Mouse (Mus musculus) CD4-positive, CD25-positive, alpha-beta regulatory T cell, adult 4 months (primary cell): ENCODE measurements around the gene Ceacam16. TPM values are rescaled to one million over a fixed set of nuclear protein-coding genes. Genes with fewer than 3 reads are reported as not detected.

Experiments
- ATAC-seq: one replicate; pipeline ENCODE4 v1.8.0; 2017
- polyA plus RNA-seq, 2 experiments: library from polyadenylated mRNA; unstranded; fragments of 100-300 nt; shearing (Covaris generic); gene quantifications; one replicate each; pipeline ENCODE4 v1.2.1; 2017

Ceacam16 gene
- polyA plus RNA-seq, result not detected

- ATAC-seq, result no peak
Measured at GRCm38 (mm10) chr7:19861199-19861598, at the start of gene Ceacam16. Ceacam16 (minus strand) TSS chr7:19861299.

DNA sequence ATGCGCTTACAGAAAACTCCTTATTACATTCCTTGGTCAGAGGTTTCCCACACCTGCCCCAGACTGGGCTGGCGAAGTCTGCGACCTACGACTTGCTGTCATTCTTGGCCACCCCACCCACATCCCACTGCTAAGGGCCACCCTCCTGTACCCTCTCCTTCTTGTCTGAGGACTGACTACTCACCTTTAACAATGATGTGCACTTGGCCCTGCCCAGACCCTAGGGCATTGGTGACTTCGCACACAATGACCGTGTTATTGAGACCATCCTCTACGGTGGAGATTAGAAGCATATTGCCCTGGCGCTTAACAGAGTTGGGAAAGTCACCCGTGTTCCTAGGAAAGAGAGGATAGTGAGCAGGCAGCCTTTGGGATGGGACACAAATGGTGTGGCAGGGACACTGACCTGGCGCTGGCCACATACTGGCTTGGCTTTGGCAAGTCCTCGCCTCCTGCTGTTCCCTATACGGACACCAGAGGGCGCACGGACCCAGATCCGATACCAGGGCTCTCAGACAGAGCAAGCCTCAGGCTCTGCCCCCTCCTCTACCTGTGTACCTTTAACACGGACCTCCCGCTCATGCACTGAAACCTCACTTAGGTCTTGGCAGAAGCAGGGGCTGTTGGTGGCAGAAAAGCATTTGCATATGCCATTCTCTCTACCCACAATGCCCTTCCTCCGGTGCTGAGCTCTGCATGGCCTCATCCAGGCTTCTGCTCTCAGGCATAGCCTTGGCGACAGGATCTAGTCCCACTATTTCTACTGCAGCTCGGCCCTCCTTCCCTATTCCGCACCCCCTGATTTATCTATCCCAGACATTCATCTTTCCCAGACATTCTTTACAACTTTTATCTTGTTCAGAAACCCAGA, 49.6 kb upstream of the Ceacam16 start:
- ATAC-seq, result peak; percentile 83

DNA sequence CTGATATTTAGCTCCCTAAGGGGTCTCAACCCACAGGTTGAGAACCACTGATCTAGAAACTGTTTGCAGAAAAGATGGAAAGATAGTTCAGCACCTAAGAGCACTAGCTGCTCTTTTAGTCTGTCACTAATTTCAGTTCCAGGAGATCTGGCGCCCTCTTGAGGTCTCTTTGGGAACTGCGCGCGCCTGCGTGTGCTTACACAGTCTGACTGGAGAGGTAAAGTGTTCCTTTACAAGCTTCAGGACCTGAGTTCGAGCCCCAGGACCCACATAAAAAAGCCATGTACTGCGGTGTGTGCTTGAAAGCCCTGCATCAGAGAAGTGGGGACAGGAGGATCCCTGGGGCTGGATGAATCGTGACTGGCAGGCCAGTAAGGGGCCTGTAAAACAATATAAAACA, 28.8 kb upstream of the Ceacam16 start:
- no peak for ATAC-seq

GRCm38 (mm10) chr7:19887849-19888248, 26.8 kb upstream of the Ceacam16 start, which contains the start of gene Ceacam19:
Ceacam19 (minus strand) TSS chr7:19887965.
- ATAC-seq, result no peak

DNA sequence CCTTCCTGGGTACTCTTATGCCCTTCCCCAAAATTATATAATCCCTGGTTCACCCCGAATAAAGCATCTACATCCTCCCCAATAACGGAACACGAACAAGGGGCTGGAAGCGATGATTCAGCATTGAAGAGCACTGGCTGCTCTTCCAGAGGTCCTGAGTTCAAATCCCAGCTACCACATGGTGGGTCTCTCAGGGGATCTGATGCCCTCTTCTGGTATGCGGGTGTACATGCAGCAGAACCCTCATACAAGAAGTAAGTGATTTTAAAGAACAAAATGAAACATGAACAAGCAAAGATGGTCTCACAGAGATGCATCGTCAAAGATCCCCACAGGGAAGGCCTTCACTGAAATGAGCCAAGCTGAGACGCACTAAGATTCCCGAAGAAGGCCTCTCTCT, 19.7 kb upstream of the Ceacam16 start:
- no peak for ATAC-seq

DNA sequence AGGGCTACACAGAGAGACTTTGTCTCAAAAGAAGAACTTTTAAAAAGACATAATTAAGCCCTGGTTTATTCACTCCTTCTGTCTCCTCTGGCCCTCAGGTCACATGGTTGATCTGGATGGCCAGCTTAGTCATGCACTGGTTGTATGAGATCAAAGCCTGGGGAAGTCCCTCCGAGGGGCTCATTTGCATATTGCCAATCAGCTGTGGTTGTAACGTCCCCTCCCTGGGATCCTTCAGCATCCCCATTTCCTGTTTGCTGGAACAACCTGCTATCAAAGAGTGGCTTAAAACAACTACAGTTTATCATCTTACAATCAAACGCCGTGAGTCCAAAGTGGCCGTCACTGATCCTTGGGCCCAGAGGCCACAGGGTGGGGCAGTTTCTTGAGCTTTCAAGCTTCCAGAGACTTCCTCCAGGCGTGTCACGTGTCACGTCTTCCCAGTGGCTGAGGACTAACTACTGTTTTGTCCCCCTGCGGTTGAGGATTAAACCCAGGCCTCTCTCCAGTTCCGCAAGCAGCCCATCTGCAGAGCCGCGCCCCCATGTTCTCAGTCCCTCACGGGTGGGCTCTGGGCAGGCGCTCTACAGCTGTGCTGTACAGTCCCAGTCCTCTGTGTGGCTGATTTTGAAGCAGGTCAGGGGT, 15.8 kb upstream of the Ceacam16 start:
- ATAC-seq, result peak; percentile 74

GRCm38 (mm10) chr7:19875948-19876682, 15.0 kb upstream of the Ceacam16 start:
- peak; percentile 70 for ATAC-seq

DNA sequence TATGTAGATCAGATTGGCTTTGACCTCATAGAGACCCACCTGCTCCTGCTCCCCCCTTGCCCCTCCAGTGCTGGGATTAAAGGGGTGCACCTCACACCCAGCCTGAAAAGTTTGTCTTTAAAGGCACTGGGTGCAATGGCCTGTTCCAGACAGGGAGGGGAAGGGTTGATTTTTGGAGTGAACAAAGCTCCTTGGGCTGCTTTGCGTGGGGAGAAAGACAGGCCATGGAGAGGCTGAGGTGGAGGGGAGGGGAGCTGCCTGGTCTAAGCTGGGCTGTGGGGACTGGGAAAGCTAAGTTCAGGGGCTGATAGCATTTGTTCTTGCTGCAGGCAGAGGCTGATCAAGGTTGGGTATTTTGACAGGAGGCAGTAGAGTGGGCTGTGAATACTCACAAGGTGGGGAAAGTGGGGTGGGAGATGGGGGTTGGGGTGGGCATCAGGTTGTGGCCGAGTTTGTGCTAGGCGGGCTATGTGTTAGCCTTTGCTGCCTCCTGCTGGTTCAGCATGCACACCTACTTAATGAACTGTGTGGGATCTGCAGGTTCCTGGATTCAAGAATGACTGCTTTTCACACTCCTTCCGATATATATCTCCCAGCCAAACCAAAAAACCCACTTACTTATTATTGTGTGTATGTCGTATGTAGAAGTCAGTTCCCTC, 11.0 kb upstream of the Ceacam16 start:
- no peak for ATAC-seq

DNA sequence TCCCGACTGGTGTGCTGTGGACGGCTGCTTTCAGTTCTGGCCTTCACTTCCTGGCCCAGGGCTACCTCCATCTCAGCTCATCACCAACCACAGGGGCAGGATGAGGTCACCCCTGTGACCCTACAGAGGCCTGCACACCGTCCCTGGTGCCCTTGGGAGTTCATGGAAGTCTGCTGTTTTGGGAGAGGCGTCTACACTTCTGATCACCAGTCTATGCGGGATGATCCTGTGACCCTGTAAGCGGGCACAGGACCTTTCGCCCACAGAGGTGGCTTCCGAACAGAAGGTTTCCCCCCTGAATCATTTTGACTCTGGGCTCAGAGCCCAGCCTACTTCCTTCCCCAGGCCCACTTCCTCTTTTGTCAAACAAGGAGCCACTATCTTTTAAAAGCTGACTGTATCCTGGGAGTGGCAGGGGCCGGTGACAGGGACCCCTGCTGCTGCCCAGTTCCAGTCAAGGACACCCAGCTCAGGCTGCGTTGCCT, 10.1 kb upstream of the Ceacam16 start:
- peak; percentile 77 for ATAC-seq

GRCm38 (mm10) chr7:19867751-19868399, 6.8 kb upstream of the Ceacam16 start:
- ATAC-seq, result no peak

DNA sequence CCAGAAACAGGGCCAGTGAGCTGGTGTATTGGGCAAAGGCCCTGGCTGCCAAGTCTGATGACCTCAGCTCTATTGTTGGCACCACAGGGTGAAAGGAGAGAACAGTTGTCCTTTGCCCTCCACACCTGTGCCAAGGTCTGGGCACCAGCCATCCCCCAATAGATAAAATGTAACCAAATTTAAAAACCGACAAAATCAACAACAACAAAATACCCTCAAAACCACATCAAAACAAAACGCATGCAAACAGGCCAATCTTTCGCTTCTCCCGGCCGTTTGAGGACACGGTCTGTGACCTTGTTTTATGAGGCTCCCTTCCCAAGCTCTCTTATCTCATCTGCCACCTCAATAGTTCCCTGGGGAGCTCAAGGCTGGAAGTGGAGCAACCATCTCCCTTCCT, 5.4 kb upstream of the Ceacam16 start:
- no peak for ATAC-seq

DNA sequence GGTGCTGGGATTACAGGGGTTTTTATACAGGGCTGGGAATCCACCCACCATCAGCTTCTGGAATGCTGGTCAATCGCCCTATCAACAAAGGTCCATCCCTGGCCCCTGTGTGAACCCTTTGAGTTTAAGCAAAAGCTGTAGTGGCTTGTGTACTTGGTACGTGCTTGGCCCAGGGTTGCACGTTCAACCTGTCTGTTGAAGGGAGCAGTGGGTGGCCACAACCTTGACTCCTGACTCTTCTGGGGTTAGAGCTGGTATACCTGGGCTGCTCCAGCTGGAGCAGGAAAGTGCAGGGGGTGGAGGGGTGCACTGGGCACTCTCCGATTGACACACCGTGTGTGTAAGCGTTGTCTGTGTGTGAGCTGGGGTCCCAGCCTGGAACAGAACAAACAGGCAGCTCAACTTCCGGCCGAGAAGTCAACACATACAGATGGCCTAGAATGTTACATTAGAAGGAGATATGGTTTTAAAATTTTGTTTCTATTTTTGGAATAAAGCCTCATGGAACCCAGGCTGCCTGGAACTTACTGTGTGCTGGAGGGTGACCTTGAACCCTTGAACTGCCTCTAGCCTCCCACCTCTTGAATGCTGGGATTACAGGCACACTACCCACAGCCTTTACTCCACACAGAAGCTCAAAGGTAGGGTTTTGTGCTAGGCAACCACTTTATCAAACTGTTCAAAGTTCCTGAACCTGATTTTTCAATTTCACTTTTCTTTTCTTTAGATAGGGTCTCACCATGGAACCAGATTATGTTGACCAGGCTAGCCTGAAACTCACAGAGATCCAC, 4.3 kb upstream of the Ceacam16 start:
- no peak for ATAC-seq

- no peak for ATAC-seq
Measured at GRCm38 (mm10) chr7:19864241-19864640, 3.1 kb upstream of the Ceacam16 start.

- no peak for ATAC-seq
Measured at GRCm38 (mm10) chr7:19859740-19860139, 1.4 kb downstream of the Ceacam16 start.

DNA sequence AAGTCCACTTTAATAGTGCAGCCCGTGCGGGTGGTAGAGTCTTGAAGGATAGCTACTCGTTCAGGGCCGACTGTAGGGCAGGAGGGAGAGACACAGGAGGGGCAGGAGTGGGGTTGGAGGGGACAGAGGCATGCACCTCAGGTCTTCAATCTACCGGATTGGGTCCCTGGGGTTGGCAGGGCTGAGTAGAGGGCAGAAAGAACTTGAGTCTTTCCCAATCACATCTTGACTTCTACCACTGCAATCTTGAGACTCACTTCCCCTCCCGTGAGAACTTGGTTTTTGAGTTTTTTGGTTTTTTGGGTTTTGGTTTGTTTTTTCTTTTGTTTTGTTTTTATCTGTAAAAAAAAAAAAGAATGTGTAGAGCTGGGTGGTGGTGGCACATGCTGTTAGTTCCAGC, 4.8 kb downstream of the Ceacam16 start:
- no peak for ATAC-seq

GRCm38 (mm10) chr7:19855663-19856062, 5.4 kb downstream of the Ceacam16 start:
- ATAC-seq, result peak; percentile 82

DNA sequence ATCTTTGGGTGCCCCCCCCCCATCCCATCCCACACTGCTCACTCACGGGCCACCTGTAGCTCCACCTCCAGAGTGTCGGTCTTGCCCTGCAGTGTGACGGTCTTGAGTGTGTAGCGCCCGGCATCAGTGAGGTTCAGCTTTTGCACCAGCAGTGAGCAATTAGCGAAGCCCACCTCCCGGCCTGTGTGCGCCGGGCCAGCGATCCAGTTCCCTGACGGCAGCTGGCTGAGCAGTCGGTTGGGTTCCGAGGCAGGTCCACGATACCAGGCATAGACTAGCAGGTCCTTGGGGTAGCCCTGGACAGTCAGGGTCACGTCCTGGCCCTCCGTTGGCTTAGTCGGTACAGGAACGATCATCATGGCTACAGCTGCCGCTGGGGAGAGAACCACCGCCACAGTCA, 7.6 kb downstream of the Ceacam16 start:
- no peak for ATAC-seq

DNA sequence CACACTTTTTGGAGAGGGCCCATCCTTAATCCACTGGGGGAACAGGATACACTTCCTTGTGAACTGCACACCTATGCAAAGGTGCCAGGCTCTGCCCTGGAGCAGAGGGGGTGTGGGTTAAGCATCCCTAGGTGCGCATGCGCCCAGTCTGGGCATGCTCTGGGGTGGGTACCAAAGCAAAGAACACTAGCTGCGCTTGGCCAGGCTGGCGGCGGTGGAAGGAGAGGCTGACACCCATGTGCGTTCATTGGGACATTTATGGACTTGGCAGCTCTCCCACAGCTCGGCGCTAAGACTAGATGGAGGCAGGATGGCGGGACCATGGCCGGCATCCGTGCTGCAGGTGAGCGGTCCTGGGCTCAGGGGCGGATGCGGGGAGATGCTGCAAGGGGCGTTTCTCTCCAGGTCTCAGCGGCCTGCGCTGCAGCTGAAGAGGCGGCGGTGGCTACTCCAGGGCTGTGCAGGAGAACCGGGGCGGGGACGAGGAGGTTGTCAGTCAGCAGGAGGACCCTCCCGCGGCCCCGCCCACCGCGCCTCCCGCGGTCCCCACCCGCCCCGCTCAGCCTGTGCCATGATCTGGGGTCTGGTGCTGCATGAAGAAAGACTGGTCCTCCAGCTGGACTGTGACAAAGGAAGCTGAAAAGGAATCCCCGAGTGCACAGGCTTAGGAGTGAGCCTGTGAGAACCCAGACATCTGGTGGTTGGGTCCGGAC, 9.1 kb downstream of the Ceacam16 start, which contains the start of gene Gm19345:
Gene Gm19345, plus strand, starts transcription at position 146 of the 713 bp plus-strand sequence.
- ATAC-seq, result peak; percentile 29

DNA sequence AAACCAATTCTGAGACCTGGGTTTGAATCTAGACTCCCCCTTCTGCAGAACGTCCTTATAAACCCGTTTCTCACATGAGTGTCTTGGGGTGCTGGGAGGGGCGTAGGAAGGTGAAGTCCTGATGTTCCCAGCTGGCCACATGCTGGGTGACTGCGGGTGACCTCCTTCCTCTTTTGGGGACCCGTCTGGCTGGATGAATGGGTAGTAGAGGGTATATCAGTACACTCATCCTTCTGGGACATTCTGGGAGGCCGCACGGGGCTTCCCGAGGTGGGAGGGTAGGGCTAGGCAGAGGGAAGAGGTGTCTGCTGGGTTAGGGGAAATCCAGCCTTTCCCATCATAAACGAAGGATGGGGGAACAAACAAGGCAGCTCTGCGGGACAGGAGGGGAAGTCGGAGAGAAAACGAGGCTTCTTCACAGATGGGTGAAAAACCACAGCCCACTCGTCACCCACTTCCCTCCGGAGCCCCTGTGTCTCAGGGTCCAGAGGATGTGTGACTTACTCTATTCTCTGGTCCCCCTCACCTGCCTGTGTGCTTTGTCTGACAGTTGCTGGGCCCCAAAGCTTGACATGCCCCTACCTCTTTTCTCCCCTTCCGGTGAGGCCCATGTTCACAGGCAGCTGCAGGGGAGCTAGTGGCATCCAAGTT, 16.5 kb downstream of the Ceacam16 start:
- peak; percentile 64 for ATAC-seq

DNA sequence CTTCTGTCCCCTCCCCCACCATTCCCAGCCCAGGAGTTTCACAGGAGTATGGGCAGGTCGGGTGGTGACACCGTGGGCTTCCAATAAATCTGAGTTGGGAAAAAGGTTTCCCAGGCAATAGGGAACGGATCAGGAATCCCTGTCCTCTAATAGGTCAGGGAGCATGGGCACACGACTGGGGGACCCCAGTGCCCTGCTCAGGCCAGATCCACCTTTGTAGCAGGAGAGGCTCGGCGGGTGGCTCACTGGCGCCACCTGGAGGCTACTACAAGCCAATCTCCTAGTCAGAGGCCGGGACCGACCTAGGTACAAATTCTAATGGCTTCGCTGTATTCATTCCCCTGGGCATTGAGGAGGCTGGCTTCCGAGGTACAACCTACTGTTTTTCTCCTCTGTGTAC, 17.5 kb downstream of the Ceacam16 start:
- ATAC-seq, result peak; percentile 71
